Mouse (Mus musculus) liver, adult 2 months (tissue): Measurements from ENCODE around the gene Appl1. TPM values are rescaled to one million over a fixed set of nuclear protein-coding genes. Genes with fewer than 3 reads are reported as not detected.
A peak's percentile ranks its signal among the peaks of the same experiment; 100 is the strongest.

Experiments
- DNase-seq: peaks from one replicate; pipeline ENCODE4 v3.0.0-alpha.2; 2011; ENCODE audit warnings: low read depth, low spot score; ENCODE audit errors: extremely low read depth
- H3K27ac ChIP-seq: fragments of 200-500 bp; replicated peaks from 2 replicates; pipeline ENCODE4 v1.5.1; 2012; ENCODE audit warnings: low read depth, mild to moderate bottlenecking, control low read depth, inconsistent platforms, low read length; ENCODE audit not compliant: insufficient read depth
- H3K27me3 ChIP-seq: fragments of 200-500 bp; 2 replicates; pipeline ENCODE4 v1.6.1; 2012; ENCODE audit warnings: mild to moderate bottlenecking, moderate library complexity, low read length, inconsistent platforms; ENCODE audit not compliant: control insufficient read depth, insufficient read depth
- H3K36me3 ChIP-seq: fragments of 200-500 bp; 2 replicates; pipeline ENCODE4 v1.6.1; 2012; ENCODE audit warnings: low read length, inconsistent platforms; ENCODE audit not compliant: control insufficient read depth, insufficient read depth
- H3K4me1 ChIP-seq: fragments of 200-500 bp; 2 replicates; pipeline ENCODE4 v1.6.1; 2011; ENCODE audit warnings: low read length; ENCODE audit not compliant: control insufficient read depth, insufficient read depth
- H3K4me3 ChIP-seq: fragments of 200-500 bp; 2 replicates; pipeline ENCODE4 v1.5.1; 2011; ENCODE audit warnings: low read depth, mild to moderate bottlenecking, control low read depth, low read length, moderate library complexity; ENCODE audit not compliant: insufficient read depth
- H3K79me2 ChIP-seq: fragments of 200-500 bp; 2 replicates; pipeline ENCODE4 v1.6.1; 2012; ENCODE audit warnings: inconsistent platforms, mild to moderate bottlenecking, low read length, moderate library complexity; ENCODE audit not compliant: control insufficient read depth, insufficient read depth
- H3K9ac ChIP-seq: fragments of 200-500 bp; 2 replicates; pipeline ENCODE4 v1.6.1; 2012; ENCODE audit warnings: low read depth, mild to moderate bottlenecking, control low read depth, inconsistent platforms, low read length
- CTCF ChIP-seq: fragments of 200-500 bp; IDR thresholded peaks from 2 replicates; pipeline ENCODE4 v1.5.1; 2011; ENCODE audit warnings: low read depth, low read length, control low read depth
- POLR2A ChIP-seq: fragments of 200-500 bp; IDR thresholded peaks from 2 replicates; pipeline ENCODE4 v1.6.1; 2011; ENCODE audit warnings: low read length, control low read depth; ENCODE audit not compliant: insufficient read depth; ENCODE audit errors: extremely low read depth
- WGBS: fragments of 180-500 bp; shearing (Covaris S2); methylation state at CpG from one replicate; pipeline ENCODE4 v1.1.7; 2018; 5-methylcytosine and 5-hydroxymethylcytosine counted together
- polyA plus RNA-seq: library from polyadenylated mRNA; depleted of rRNA; stranded (reverse); fragments of >200 nt; gene quantifications from 2 replicates; pipeline ENCODE4 v1.2.3, GENCODE M21; 2012
- total RNA-seq: library from RNA; depleted of rRNA; stranded (reverse); fragments of >200 nt; gene quantifications from 2 replicates; pipeline ENCODE4 v1.2.3, GENCODE M21; 2014

Appl1 gene
- total and polyA plus RNA-seq, 2 experiments = 1.5 to 9.7 TPM

DNA sequence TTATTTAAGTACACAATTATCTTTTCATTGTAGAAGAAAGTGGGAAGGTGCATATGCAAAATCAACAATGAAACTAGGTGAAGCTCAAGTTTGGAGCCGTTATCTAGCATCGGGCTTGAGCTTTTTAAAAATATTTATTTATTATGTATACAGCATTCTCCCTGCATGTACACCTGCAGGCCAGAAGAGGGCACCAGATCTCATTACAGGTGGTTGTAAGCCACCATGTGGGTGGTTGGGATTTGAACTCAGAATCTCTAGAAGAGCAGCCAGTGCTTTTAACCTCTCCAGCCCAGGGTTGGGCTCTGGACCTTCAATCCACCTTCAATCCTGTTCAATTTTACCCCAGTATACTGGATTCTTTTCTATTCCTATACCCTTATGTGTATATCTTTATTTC is 17.7 kb upstream of the Appl1 start:
- Histone ChIP-seq H3K36me3 (no peaks in the 10 kb centered on the region), H3K27me3 (no peaks in the 10 kb centered on the region), H3K79me2 (no peaks in the 10 kb centered on the region), H3K27ac (no peak overlapping the region), H3K4me3 (no peak overlapping the region), H3K9ac (no peak overlapping the region), H3K4me1 (no peaks in the 10 kb centered on the region)
- 50% methylated on average over 2 of the region's 2 CpGs for WGBS
- TF ChIP-seq CTCF (peak; percentile 38; the same call in 1 of the 2 replicates), POLR2A (no peak)
- DNase-seq = peak; percentile 8

DNA sequence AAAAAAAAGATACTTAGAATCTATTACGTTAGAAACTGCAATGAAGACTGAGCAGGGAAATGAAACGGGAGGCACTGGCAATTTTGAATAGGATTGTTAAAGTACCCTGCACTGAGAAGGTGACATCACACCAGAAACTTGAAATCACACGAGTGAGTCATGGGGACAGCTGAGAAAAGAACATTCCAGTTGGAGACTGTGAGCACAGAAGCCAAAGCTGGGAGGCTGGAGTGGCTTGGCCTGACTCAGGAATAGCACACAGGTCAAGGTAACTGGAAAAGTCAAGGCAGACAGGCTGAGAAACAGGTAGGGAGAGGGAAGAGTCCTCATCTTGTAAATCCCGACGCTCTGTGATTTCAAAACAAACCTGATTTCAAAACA is 11.1 kb upstream of the Appl1 start:
- 71% methylated on average over 5 of the region's 5 CpGs for WGBS
- no peak overlapping the region for H3K4me3 ChIP-seq
- no peak overlapping the region for H3K9ac ChIP-seq

DNA sequence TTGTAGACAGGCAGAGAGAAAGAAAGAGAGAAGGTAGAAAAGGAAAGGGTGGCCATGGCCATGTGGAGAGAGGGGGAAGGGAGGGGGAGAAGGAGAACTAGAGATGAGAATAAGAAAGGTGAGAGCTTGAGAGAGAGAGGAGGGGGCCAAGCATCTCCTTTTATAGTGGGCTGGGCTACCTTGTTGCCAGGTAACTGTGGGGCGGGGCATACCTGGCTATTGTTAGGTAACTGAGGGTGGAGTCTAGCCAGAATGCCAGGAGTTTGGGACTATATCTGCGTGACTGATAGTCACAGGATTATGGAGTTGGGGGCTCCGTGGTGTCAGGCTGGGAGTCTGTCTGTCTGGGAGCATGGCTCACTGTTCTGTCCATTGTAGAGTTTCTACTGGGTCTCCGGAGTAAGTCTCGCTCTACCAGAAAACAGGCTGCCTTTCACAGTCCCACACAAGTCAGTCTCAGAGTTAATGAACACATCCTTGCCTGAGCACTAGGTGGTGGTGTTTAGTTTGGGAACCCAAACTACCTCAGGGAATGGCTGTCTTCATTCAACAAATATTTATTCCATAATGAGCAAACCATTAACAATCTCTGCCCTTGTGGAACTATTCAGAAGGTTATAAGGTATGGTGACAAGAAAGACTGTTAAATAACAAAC is 10.6 kb upstream of the Appl1 start:
- Histone ChIP-seq H3K36me3 (no peaks in the 10 kb centered on the region), H3K4me3 (no peak overlapping the region), H3K27me3 (no peaks in the 10 kb centered on the region; the same call in 1 of the 2 replicates), H3K79me2 (no peaks in the 10 kb centered on the region), H3K4me1 (no peaks in the 10 kb centered on the region), H3K27ac (no peak overlapping the region), H3K9ac (no peak overlapping the region)
- DNase-seq = no peak
- WGBS = 68% methylated on average over 5 of the region's 5 CpGs
- TF ChIP-seq POLR2A (no peak), CTCF (no peak)

More for the DNA sequence above, 11.1 kb upstream of the Appl1 start:
- H3K27ac ChIP-seq = no peak overlapping the region
- no peaks in the 10 kb centered on the region for H3K36me3 ChIP-seq
- no peak for TF ChIP-seq CTCF
- no peak for TF ChIP-seq POLR2A
- no peaks in the 10 kb centered on the region for H3K79me2 ChIP-seq
- H3K27me3 ChIP-seq = no peaks in the 10 kb centered on the region; the same call in 1 of the 2 replicates
- H3K4me1 ChIP-seq = no peaks in the 10 kb centered on the region
- DNase-seq = no peak

DNA sequence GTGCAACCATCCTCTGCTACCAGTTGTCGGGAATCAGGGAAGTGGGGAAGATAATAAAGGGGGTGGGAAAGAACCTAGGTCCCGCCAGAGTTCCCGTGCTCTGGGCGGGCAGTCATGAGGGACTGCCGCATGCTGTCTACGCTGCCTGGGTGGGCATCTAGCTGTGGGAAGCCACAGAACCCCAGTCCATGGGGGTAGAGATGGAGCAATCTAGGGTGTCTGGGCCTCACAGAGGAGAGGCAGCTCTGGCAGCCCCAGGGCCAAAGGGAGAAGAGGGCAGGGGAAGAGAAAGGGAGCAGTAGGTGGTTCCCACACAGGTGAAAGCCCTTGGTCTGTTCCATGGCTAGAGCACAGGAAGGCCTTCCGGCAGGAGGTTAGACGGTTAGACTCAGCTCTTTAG is 10.0 kb upstream of the Appl1 start:
- WGBS = 95% methylated on average over 8 of the region's 8 CpGs
- no peak overlapping the region for H3K9ac ChIP-seq
- H3K27me3 ChIP-seq = no peaks in the 10 kb centered on the region; the same call in 1 of the 2 replicates
- H3K27ac ChIP-seq = no peak overlapping the region
- TF ChIP-seq CTCF (no peak), POLR2A (no peak)
- H3K79me2 ChIP-seq = no peaks in the 10 kb centered on the region
- H3K4me1 ChIP-seq = no peaks in the 10 kb centered on the region
- no peaks in the 10 kb centered on the region for H3K36me3 ChIP-seq
- no peak overlapping the region for H3K4me3 ChIP-seq
- no peak for DNase-seq

DNA sequence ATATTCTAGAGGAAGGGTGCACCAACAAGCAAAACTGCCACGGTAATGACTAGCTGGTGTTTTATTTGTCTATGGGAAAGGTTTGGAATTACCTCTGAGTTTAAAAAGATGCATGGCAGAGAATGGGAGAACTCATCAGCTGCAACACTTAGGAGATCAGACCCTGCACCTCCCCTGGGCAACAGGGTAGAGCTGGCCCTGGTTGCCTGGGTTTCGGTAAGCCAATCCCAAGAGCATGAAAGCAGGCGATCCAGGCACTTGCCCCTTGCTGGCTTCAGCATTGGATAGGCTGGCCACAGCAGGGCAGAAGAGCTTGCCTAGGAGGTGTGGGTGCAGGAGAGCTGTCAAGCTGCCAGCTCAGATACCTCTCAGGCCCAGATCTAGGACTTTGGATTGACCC is 8.8 kb upstream of the Appl1 start:
- H3K4me1 ChIP-seq = no peaks in the 10 kb centered on the region
- H3K36me3 ChIP-seq = no peaks in the 10 kb centered on the region
- 93% methylated on average over 3 of the region's 3 CpGs for WGBS
- no peaks in the 10 kb centered on the region for H3K79me2 ChIP-seq
- no peak for TF ChIP-seq CTCF
- no peak for TF ChIP-seq POLR2A
- H3K27me3 ChIP-seq = no peaks in the 10 kb centered on the region; the same call in 1 of the 2 replicates
- no peak overlapping the region for H3K4me3 ChIP-seq
- no peak overlapping the region for H3K9ac ChIP-seq
- no peak for DNase-seq
- no peak overlapping the region for H3K27ac ChIP-seq

DNA sequence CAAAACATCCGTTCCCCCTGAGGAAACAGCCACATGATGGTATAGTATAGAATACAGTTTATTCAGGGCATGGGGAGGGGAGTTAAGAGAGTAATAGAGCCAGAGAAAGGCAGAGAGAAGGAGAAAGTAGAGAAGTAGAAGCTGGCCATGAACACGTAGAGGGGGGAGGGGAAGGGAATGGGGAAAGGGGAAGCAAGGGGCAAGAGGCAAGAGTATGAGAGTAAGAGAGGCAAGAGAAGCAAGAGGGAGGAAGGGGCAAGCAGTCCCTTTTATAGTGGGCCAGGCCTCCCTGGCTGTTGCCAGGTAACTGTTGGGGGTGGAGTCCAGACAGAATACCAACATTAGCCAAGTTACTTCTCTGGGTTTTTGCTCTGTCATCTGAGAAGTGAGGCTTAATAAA is 6.5 kb upstream of the Appl1 start:
- no peaks in the 10 kb centered on the region; the same call in 1 of the 2 replicates for H3K27me3 ChIP-seq
- H3K36me3 ChIP-seq = no peaks in the 10 kb centered on the region
- H3K4me1 ChIP-seq = no peaks in the 10 kb centered on the region
- WGBS = 84% methylated on average over 2 of the region's 2 CpGs
- H3K9ac ChIP-seq = no peak overlapping the region
- DNase-seq = no peak
- no peak overlapping the region for H3K4me3 ChIP-seq
- TF ChIP-seq POLR2A (no peak), CTCF (no peak)
- no peak overlapping the region for H3K27ac ChIP-seq
- H3K79me2 ChIP-seq = no peaks in the 10 kb centered on the region
